Mouse (Mus musculus) small intestine, adult 10 weeks (tissue): ENCODE results near the gene Cltc. TPM values are rescaled to one million over a fixed set of nuclear protein-coding genes. Genes with fewer than 3 reads are reported as not detected.

Experiments
- polyA plus RNA-seq: library from polyadenylated mRNA; stranded (reverse); fragments of 350-450 nt; fragmentation: Illumina TruSeq; extraction: RNeasy Lipid Tissue Mini Kit (QIAGEN cat#74804); gene quantifications from one replicate; pipeline ENCODE4 v1.2.3, GENCODE M21; 2014; ENCODE audit warnings: low replicate concordance

Cltc gene
- polyA plus RNA-seq = 551 TPM

DNA sequence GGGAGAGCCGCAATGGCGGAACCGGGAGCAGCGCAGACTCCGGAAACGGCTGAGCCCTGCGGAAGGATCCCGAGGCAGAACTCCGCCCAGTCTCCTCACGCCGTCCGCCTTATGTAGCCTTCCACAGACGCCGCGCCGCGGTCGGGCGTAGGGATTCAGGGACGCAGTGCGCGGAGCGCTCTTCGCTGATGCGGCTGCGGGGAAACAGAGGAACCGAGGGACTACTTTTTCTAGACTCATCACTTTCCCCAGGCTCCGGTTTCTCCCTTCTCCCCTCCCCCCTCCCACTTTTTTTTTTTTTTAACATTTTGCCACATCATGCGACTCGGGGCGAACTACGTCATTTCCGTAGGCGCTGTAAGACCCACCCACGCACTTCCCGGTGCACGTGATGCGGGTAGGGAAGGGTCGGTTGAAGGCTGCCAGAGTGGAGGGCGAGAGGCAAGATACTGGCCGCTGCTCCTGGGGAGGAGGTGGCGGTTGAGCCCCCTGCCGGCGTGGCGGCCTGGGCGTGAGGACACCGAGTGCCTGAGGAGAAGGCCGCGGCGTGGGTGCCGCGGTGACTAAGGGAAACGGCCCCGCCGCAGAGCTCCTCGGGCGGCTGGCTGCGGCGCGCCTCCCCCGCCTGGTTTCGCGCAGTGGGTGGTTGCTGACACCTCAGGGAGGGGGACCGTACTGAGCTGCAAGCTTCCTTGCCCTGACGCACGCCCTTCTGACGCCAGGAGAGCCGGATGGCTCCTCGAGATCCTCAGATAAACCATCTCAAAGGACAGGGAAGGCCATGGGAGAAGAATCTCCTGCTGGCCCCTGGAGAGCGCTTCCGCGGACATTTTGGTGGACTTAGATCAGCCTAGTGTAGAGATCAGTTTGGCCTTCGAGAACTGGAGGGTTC, at the start of gene Cltc:
Gene Cltc, minus strand, starts transcription at position 86 of the 892 bp plus-strand sequence.

DNA sequence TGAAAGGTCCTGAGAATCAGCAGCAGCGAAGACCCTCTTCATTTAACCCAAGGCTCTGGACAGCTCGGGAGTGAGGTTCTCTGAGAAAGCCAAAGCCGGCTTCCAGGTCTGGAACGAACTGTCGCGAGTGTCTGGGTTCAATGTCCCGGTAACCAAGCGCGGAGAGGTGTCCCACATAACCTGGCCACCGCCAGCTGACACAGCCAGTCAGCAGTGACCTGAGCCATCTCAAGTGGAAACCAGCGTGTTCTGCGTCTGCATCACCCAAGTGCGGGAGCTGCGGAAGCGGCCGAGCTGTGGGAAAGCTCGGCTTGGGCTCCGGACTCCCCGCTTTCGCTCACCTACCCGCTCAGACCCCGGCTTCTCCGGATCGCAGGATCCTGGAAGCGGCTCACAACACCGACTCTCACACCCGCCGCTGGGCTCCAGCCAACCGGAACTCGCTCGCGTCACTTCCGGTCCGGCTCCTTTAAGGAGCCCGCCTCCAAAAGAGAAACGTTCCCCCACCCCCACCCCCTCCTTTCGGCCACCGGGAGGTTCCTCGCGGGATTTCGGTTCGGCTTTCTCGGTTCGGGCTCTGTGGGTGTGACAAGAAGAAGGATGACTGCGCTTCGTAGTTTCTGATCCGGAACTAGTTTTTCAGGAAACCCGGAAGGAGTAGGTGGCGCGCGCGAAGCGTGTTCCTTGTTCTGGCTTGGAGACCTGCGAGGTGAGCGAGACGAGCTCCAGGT, 73.8 kb downstream of the Cltc start, which contains the start of the genes Vmp1 and Ptrh2:
Gene Vmp1, minus strand, starts transcription at position 442 of the 731 bp plus-strand sequence.
Gene Ptrh2, plus strand, starts transcription at position 591 of the 731 bp plus-strand sequence.

Other genes with a start within 250 kb of the Cltc start
- gene Rps6kb1, start 212.8 kb downstream of the Cltc start, polyA plus RNA-seq = 53.0 TPM
- gene Tubd1, start 212.6 kb downstream of the Cltc start, polyA plus RNA-seq = 5.4 TPM
- 856 TPM for gene Vmp1, start 73.7 kb downstream of the Cltc start, polyA plus RNA-seq
- gene Ptrh2, start 73.6 kb downstream of the Cltc start, polyA plus RNA-seq = 13.6 TPM
- 67.2 TPM for gene Dhx40, start 50.2 kb upstream of the Cltc start, polyA plus RNA-seq
- gene Ypel2, start 236.1 kb upstream of the Cltc start, polyA plus RNA-seq = 29.1 TPM